8 mouse cellular contexts compared by ENCODE assay signal in genomic region chr8:4239193-4239890, GRCm38 (mm10). TPM values are rescaled to one million over a fixed set of nuclear protein-coding genes. Genes with fewer than 3 reads are reported as not detected.
DNase-seq lines count a peak whose midpoint lies in the region; ATAC-seq and TF ChIP-seq lines count a peak whose summit lies in the region.

No protein-coding gene starts in this region.

- peaks cover 15% of the 10 kb centered on the region for H3K4me1 ChIP-seq in kidney, adult 2 months (ENCODE audit: control insufficient read depth, insufficient read depth, low read length)
- H3K4me1 ChIP-seq in hindbrain, embryonic 15.5 days (replicated peaks) = peaks cover 37% of the 10 kb centered on the region
- peaks cover 18% of the 10 kb centered on the region for H3K4me1 ChIP-seq in midbrain, embryonic 14.5 days (ENCODE audit: control insufficient read depth, insufficient read depth, low read length)

- intact Hi-C loops in gastrocnemius, postnatal 36 days (cut with DNase I) = loop anchor here (5.0 kb wide), 1 partner anchor 72 kb away; the partner anchor contains the start of gene Evi5l

- H3K4me3 ChIP-seq in kidney, adult 2 months (ENCODE audit: insufficient read depth, low read depth, low read length) = peak overlapping the region; percentile 65
- peak overlapping the region; percentile 51 for H3K4me3 ChIP-seq in hindbrain, embryonic 15.5 days
- H3K4me3 ChIP-seq in midbrain, embryonic 14.5 days (replicated peaks; ENCODE audit: low read depth, low read length) = peak overlapping the region; percentile 70

- peak overlapping the region; percentile 55 for H3K9ac ChIP-seq in hindbrain, embryonic 15.5 days
- H3K9ac ChIP-seq in midbrain, embryonic 14.5 days (replicated peaks; ENCODE audit: low read length) = peak overlapping the region; percentile 75

- H3K27me3 ChIP-seq in kidney, adult 2 months (replicated peaks; ENCODE audit: control insufficient read depth, insufficient read depth, low read length) = no peaks in the 10 kb centered on the region
- no peaks in the 10 kb centered on the region for H3K27me3 ChIP-seq in hindbrain, embryonic 15.5 days
- H3K27me3 ChIP-seq in midbrain, embryonic 14.5 days (ENCODE audit: control insufficient read depth, insufficient read depth, low read length) = no peaks in the 10 kb centered on the region

- WGBS in kidney, adult 2 months = 8% methylated on average over 19 of the region's 19 CpGs
- WGBS in hindbrain, embryonic 15.5 days = 13% methylated on average over 19 of the region's 19 CpGs
- 15% methylated on average over 19 of the region's 19 CpGs for WGBS in midbrain, embryonic 14.5 days

- H3K9me3 ChIP-seq in hindbrain, embryonic 15.5 days = no peaks in the 10 kb centered on the region
- no peaks in the 10 kb centered on the region for H3K9me3 ChIP-seq in midbrain, embryonic 14.5 days (ENCODE audit: control insufficient read depth, low read length)

- peak; percentile 23 for ATAC-seq in hindbrain, embryonic 15.5 days (ENCODE audit: low FRiP score, low read depth)
- ATAC-seq in midbrain, embryonic 14.5 days (ENCODE audit: low FRiP score, low TSS enrichment) = peak; percentile 15

- TF ChIP-seq POLR2A in kidney, adult 2 months (IDR thresholded peaks at IDR 0.05; ENCODE audit: low read depth, low read length) = no peak

- TF ChIP-seq CTCF in kidney, adult 2 months (conservative IDR thresholded peaks at IDR 0.05; ENCODE audit: insufficient read depth, insufficient read length, low read depth, low read length) = no peak

- H3K36me3 ChIP-seq in kidney, adult 2 months (ENCODE audit: control insufficient read depth, insufficient read depth, low read length) = no peaks in the 10 kb centered on the region
- H3K36me3 ChIP-seq in hindbrain, embryonic 15.5 days = peaks cover 24% of the 10 kb centered on the region
- H3K36me3 ChIP-seq in midbrain, embryonic 14.5 days (ENCODE audit: control insufficient read depth, insufficient read depth, low read length) = peaks cover 31% of the 10 kb centered on the region

- H3K4me2 ChIP-seq in hindbrain, embryonic 15.5 days = peak overlapping the region; percentile 69
- H3K4me2 ChIP-seq in midbrain, embryonic 14.5 days (ENCODE audit: low read length) = peak overlapping the region; percentile 95

- DNase-seq in kidney, adult 2 months = no peak
- DNase-seq in kidney, adult 11 months = no peak
- DNase-seq in c-Kit-negative CD71-positive TER-119-positive erythroid progenitor cells, embryonic 14.5 days (ENCODE audit: low read depth, low spot score) = peak; percentile 32
- DNase-seq in midbrain, embryonic 14.5 days = no peak
- DNase-seq in embryo, embryonic 11 days = no peak
- no peak for DNase-seq in gastrocnemius, postnatal 36 days
- DNase-seq in spleen, adult 12 weeks (ENCODE audit: low spot score) = no peak

- H3K27ac ChIP-seq in kidney, adult 2 months (ENCODE audit: insufficient read depth, low read depth, low read length) = peak overlapping the region; percentile 65
- peak overlapping the region; percentile 89 for H3K27ac ChIP-seq in hindbrain, embryonic 15.5 days (replicated peaks)
- H3K27ac ChIP-seq in midbrain, embryonic 14.5 days (replicated peaks; ENCODE audit: low read depth, low read length) = peak overlapping the region; percentile 93; the same call in 1 of the 2 replicates

RNA-seq across cellular contexts. Expression of gene Gm49320, which starts 0.7 kb away (rescaled TPM):
- polyA plus RNA-seq in kidney, adult 2 months (2012; rRNA removed) = 1.3 and 3.3 TPM in 2 replicates
- polyA plus RNA-seq in hindbrain, embryonic 15.5 days (2015; fragmentation: Nextera tagmentation; extraction: Ambion mirVana) = 0.83 and 0.92 TPM in 2 replicates
- 0.70 and 0.80 TPM in 2 replicates for polyA plus RNA-seq in midbrain, embryonic 14.5 days (2014; fragmentation: Nextera tagmentation; extraction: Ambion mirVana)
- total RNA-seq in gastrocnemius, postnatal 36 days (2021) = under 1 TPM in 1 of 2 experiments, not detected in 1; 0.20 TPM

RNA-seq across cellular contexts. Expression of gene Map2k7, which starts 0.8 kb away (rescaled TPM):
- 32.0 and 32.2 TPM in 2 replicates for polyA plus RNA-seq in kidney, adult 2 months (2012; rRNA removed)
- 28.0 and 29.4 TPM in 2 replicates for polyA plus RNA-seq in hindbrain, embryonic 15.5 days (2015; fragmentation: Nextera tagmentation; extraction: Ambion mirVana)
- 21.9 and 30.1 TPM in 2 replicates for polyA plus RNA-seq in midbrain, embryonic 14.5 days (2014; fragmentation: Nextera tagmentation; extraction: Ambion mirVana)
- total RNA-seq in gastrocnemius, postnatal 36 days (2021) = 10 to 100 TPM; 75.8 to 82.8 TPM

RNA-seq across cellular contexts. Expression of gene Tgfbr3l, which starts 8.7 kb away (rescaled TPM):
- polyA plus RNA-seq in kidney, adult 2 months (2012; rRNA removed) = 18.7 and 27.8 TPM in 2 replicates
- 4.3 and 4.8 TPM in 2 replicates for polyA plus RNA-seq in hindbrain, embryonic 15.5 days (2015; fragmentation: Nextera tagmentation; extraction: Ambion mirVana)
- polyA plus RNA-seq in midbrain, embryonic 14.5 days (2014; fragmentation: Nextera tagmentation; extraction: Ambion mirVana) = 4.6 and 5.0 TPM in 2 replicates
- 1 to 10 TPM; 2.5 to 3.0 TPM for total RNA-seq in gastrocnemius, postnatal 36 days (2021)

RNA-seq across cellular contexts. Expression of gene Lrrc8e, which starts 12.7 kb away (rescaled TPM):
- 0.45 and 0.48 TPM in 2 replicates for polyA plus RNA-seq in kidney, adult 2 months (2012; rRNA removed)
- polyA plus RNA-seq in hindbrain, embryonic 15.5 days (2015; fragmentation: Nextera tagmentation; extraction: Ambion mirVana) = 0.07 and 0.08 TPM in 2 replicates
- 0.07 TPM in 1 of 2 replicates, not detected in the other for polyA plus RNA-seq in midbrain, embryonic 14.5 days (2014; fragmentation: Nextera tagmentation; extraction: Ambion mirVana)
- total RNA-seq in gastrocnemius, postnatal 36 days (2021) = under 1 TPM in 1 of 2 experiments, not detected in 1; 0.07 TPM

RNA-seq across cellular contexts. Expression of gene Snapc2, which starts 13.5 kb away (rescaled TPM):
- 36.7 and 36.9 TPM in 2 replicates for polyA plus RNA-seq in kidney, adult 2 months (2012; rRNA removed)
- 64.5 and 75.6 TPM in 2 replicates for polyA plus RNA-seq in hindbrain, embryonic 15.5 days (2015; fragmentation: Nextera tagmentation; extraction: Ambion mirVana)
- 58.6 and 69.4 TPM in 2 replicates for polyA plus RNA-seq in midbrain, embryonic 14.5 days (2014; fragmentation: Nextera tagmentation; extraction: Ambion mirVana)
- total RNA-seq in gastrocnemius, postnatal 36 days (2021) = 10 to 100 TPM; 11.0 to 12.0 TPM
